Mouse (Mus musculus) bone marrow macrophage, adult 2 months (primary cell): ENCODE data around the gene Sigmar1.

ENCODE experiments used
- CTCF ChIP-seq: IDR thresholded peaks from 2 replicates; pipeline ENCODE4 v1.5.1; 2012; ENCODE audit warnings: low read depth, mild to moderate bottlenecking, low read length, moderate library complexity
- POLR2A ChIP-seq: IDR thresholded peaks from 2 replicates; pipeline ENCODE4 v1.6.1; 2012; ENCODE audit warnings: mild to moderate bottlenecking, low read depth, low read length, borderline replicate concordance

- TF ChIP-seq CTCF (no peak), POLR2A (no peak)
Observed at GRCm38 (mm10) chr4:41708192-41708745, 47.7 kb downstream of the Sigmar1 start.
